8 mouse cellular contexts compared by ENCODE assay signal in the genomic region with DNA sequence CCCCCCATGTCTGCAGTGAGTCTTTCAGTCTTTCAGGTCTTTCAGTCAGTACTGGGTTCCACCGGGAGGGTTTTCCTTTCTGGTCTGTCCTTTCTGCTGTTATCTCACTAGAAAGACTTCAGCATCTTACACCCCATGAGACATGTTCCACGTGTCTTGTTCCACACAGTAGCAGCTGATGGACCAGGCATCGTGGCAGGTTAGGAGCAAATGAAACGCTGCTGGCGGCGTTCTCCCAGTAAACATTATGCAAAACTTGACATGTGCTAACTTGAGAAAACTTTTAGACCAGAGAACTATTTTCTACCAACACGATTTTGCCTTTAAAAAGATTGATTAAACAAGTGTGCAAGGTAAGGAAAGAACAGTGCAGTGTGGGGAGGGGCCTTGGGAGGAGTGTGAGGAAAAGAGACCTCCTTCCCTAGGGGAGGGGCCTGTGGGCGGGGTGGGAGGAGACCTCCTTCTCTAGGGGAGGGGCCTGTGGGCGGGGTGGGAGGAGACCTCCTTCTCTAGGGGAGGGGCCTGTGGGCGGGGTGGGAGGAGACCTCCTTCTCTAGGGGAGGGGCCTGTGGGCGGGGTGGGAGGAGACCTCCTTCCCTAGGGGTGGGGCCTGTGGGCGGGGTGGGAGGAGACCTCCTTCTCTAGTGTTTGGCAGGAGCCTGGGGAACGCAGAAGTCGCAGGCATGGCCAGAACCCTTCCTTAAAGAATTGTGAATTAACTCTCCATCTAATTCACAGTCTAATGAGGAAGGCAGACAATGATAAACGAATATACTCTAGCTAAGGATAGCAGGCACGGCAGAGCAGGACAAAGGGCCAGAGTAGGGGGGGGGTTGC.
A peak's percentile ranks its signal among the peaks of the same experiment; 100 is the strongest.
DNase-seq lines count a peak whose midpoint lies in the region; ATAC-seq and TF ChIP-seq lines count a peak whose summit lies in the region.

No protein-coding gene starts in this region.

- WGBS in embryonic facial prominence, embryonic 14.5 days: 7% methylated on average over 14 of the region's 16 CpGs
- 5% methylated on average over 15 of the region's 16 CpGs for WGBS in hindbrain, embryonic 10.5 days
- WGBS in limb, embryonic 14.5 days: 3% methylated on average over 14 of the region's 16 CpGs
- WGBS in midbrain, embryonic 15.5 days: 3% methylated on average over 13 of the region's 16 CpGs

- no peaks in the 10 kb centered on the region for H3K9me3 ChIP-seq in embryonic facial prominence, embryonic 14.5 days (ENCODE audit: control insufficient read depth, low read length)
- H3K9me3 ChIP-seq in hindbrain, embryonic 10.5 days: no peaks in the 10 kb centered on the region
- no peaks in the 10 kb centered on the region for H3K9me3 ChIP-seq in limb, embryonic 14.5 days (ENCODE audit: control insufficient read depth, low read length)
- no peaks in the 10 kb centered on the region for H3K9me3 ChIP-seq in midbrain, embryonic 15.5 days

- no peaks in the 10 kb centered on the region for H3K36me3 ChIP-seq in embryonic facial prominence, embryonic 14.5 days (ENCODE audit: control insufficient read depth, insufficient read depth, low read length)
- no peaks in the 10 kb centered on the region for H3K36me3 ChIP-seq in hindbrain, embryonic 10.5 days
- H3K36me3 ChIP-seq in limb, embryonic 14.5 days (ENCODE audit: control insufficient read depth, insufficient read depth, low read length): no peaks in the 10 kb centered on the region
- H3K36me3 ChIP-seq in midbrain, embryonic 15.5 days (replicated peaks): no peaks in the 10 kb centered on the region

- H3K4me2 ChIP-seq in embryonic facial prominence, embryonic 14.5 days (ENCODE audit: low read depth, low read length): peak overlapping the region; percentile 74
- peak overlapping the region; percentile 66 for H3K4me2 ChIP-seq in limb, embryonic 14.5 days (replicated peaks; ENCODE audit: low read depth, low read length, severe bottlenecking)
- H3K4me2 ChIP-seq in midbrain, embryonic 15.5 days: peak overlapping the region; percentile 47

- no peak for TF ChIP-seq POLR2A in limb, embryonic 14.5 days (IDR thresholded peaks at IDR 0.05; ENCODE audit: borderline replicate concordance, extremely low read depth, insufficient read depth, insufficient read length)

- no peaks in the 10 kb centered on the region for H3K27me3 ChIP-seq in embryonic facial prominence, embryonic 14.5 days (replicated peaks; ENCODE audit: control insufficient read depth, insufficient read depth, low read length)
- no peaks in the 10 kb centered on the region for H3K27me3 ChIP-seq in hindbrain, embryonic 10.5 days (ENCODE audit: insufficient read depth, poor library complexity, severe bottlenecking)
- H3K27me3 ChIP-seq in limb, embryonic 14.5 days (ENCODE audit: control insufficient read depth, insufficient read depth, low read length): no peaks in the 10 kb centered on the region
- 0 out of 2 replicates have a peak, but pooled peaks cover 7% of the 10 kb centered on the region for H3K27me3 ChIP-seq in midbrain, embryonic 15.5 days (replicated peaks)

- peak overlapping the region; percentile 43 for H3K4me3 ChIP-seq in embryonic facial prominence, embryonic 14.5 days (ENCODE audit: low read depth, low read length)
- peak overlapping the region; percentile 54 for H3K4me3 ChIP-seq in hindbrain, embryonic 10.5 days
- H3K4me3 ChIP-seq in limb, embryonic 14.5 days (replicated peaks; ENCODE audit: low read length): peak overlapping the region; percentile 36
- H3K4me3 ChIP-seq in midbrain, embryonic 15.5 days: peak overlapping the region; percentile 26

- peak overlapping the region; percentile 53 for H3K9ac ChIP-seq in embryonic facial prominence, embryonic 14.5 days (ENCODE audit: low read depth, low read length)
- H3K9ac ChIP-seq in limb, embryonic 14.5 days (ENCODE audit: low read depth, low read length, severe bottlenecking): no peak overlapping the region; the same call in 1 of the 2 replicates
- H3K9ac ChIP-seq in midbrain, embryonic 15.5 days: no peak overlapping the region

- ATAC-seq in embryonic facial prominence, embryonic 14.5 days (ENCODE audit: low read depth): peak; percentile 67
- ATAC-seq in limb, embryonic 14.5 days (ENCODE audit: low FRiP score, low read depth): peak; percentile 68
- ATAC-seq in midbrain, embryonic 15.5 days (replicated peaks): peak; percentile 67

- peak; percentile 77 for DNase-seq in 3T3-L1 (ENCODE audit: low read depth, low spot score)
- DNase-seq in NIH3T3 (ENCODE audit: low read depth): peak; percentile 87
- peak; percentile 90 for DNase-seq in embryonic facial prominence, embryonic 14.5 days (ENCODE audit: low spot score)
- DNase-seq in hindbrain, embryonic 10.5 days (ENCODE audit: low spot score): peak; percentile 67
- peak; percentile 65 for DNase-seq in limb, embryonic 14.5 days (ENCODE audit: low spot score)
- peak; percentile 55 for DNase-seq in thymus, postnatal 14 days
- DNase-seq in right cerebral cortex, adult 18-20 months: no peak

- H3K4me1 ChIP-seq in embryonic facial prominence, embryonic 14.5 days (ENCODE audit: control insufficient read depth, insufficient read depth, low read length): peaks cover 12% of the 10 kb centered on the region
- peaks cover 42% of the 10 kb centered on the region for H3K4me1 ChIP-seq in hindbrain, embryonic 10.5 days (replicated peaks)
- peaks cover 9% of the 10 kb centered on the region; the same call in 1 of the 2 replicates for H3K4me1 ChIP-seq in limb, embryonic 14.5 days (ENCODE audit: control insufficient read depth, insufficient read depth, low read length)
- H3K4me1 ChIP-seq in midbrain, embryonic 15.5 days: peaks cover 15% of the 10 kb centered on the region

- H3K27ac ChIP-seq in embryonic facial prominence, embryonic 14.5 days (replicated peaks; ENCODE audit: low read depth, low read length): peak overlapping the region; percentile 41
- H3K27ac ChIP-seq in hindbrain, embryonic 10.5 days: peak overlapping the region; percentile 80
- H3K27ac ChIP-seq in limb, embryonic 14.5 days (replicated peaks; ENCODE audit: low read depth, low read length): no peak overlapping the region
- no peak overlapping the region for H3K27ac ChIP-seq in midbrain, embryonic 15.5 days

Comparison
In these comparisons a context has a peak if more than half of its experiments do, and no peak if none do; other contexts are left out.
1. H3K27ac ChIP-seq: peak in embryonic facial prominence, embryonic 14.5 days (single experiment) and hindbrain, embryonic 10.5 days (single experiment); none in limb, embryonic 14.5 days (single experiment) and midbrain, embryonic 15.5 days (single experiment).
2. Peak in every context shown above with its lines, with median percentiles within 50 percentile points of each other: ATAC-seq, H3K4me2 ChIP-seq and H3K4me3 ChIP-seq.